Mouse (Mus musculus) lung, embryonic 16.5 days (tissue): Measurements from ENCODE around the gene Syt13. TPM values are rescaled to one million over a fixed set of nuclear protein-coding genes. Genes with fewer than 3 reads are reported as not detected.
A peak's percentile ranks its signal among the peaks of the same experiment; 100 is the strongest.

Experiments
- ATAC-seq: fragments of 200-750 bp; cut with Nextera tagmentation; 2 replicates; pipeline ENCODE4 v1.8.0; 2017; ENCODE audit warnings: low read depth, mild to moderate bottlenecking, moderate library complexity
- H3K27ac ChIP-seq: fragments of 300-500 bp; sonication (generic); 2 replicates; pipeline ENCODE4 v1.5.1; 2014; ENCODE audit warnings: mild to moderate bottlenecking, control low read depth, low read length
- H3K27me3 ChIP-seq: fragments of 300-500 bp; sonication (generic); 2 replicates; pipeline ENCODE4 v1.6.1; 2014; ENCODE audit warnings: low read depth, low read length, mixed read lengths; ENCODE audit not compliant: control insufficient read depth, insufficient read depth
- H3K36me3 ChIP-seq: fragments of 300-500 bp; sonication (generic); 2 replicates; pipeline ENCODE4 v1.6.1; 2014; ENCODE audit warnings: low read length; ENCODE audit not compliant: control insufficient read depth, insufficient read depth
- H3K4me1 ChIP-seq: fragments of 300-500 bp; sonication (generic); replicated peaks from 2 replicates; pipeline ENCODE4 v1.6.1; 2014; ENCODE audit warnings: low read length, mixed read lengths; ENCODE audit not compliant: control insufficient read depth, insufficient read depth
- H3K4me2 ChIP-seq: fragments of 300-500 bp; sonication (generic); 2 replicates; pipeline ENCODE4 v1.6.1; 2014; ENCODE audit warnings: low read depth, low read length, control low read depth
- H3K4me3 ChIP-seq: fragments of 300-500 bp; sonication (generic); 2 replicates; pipeline ENCODE4 v1.5.1; 2014; ENCODE audit warnings: mild to moderate bottlenecking, low read length, control low read depth
- H3K9ac ChIP-seq: fragments of 300-500 bp; sonication (generic); 2 replicates; pipeline ENCODE4 v1.6.1; 2014; ENCODE audit warnings: low read length, control low read depth
- H3K9me3 ChIP-seq: fragments of 300-500 bp; sonication (generic); 2 replicates; pipeline ENCODE4 v1.6.1; 2016; ENCODE audit warnings: low read length; ENCODE audit not compliant: control insufficient read depth
- WGBS: fragments of 180-500 bp; shearing (Covaris S2); extraction: QIAGEN DNeasy Blood & Tissue Kit; methylation state at CpG from one replicate; pipeline ENCODE4 v1.1.7; 2014; 5-methylcytosine and 5-hydroxymethylcytosine counted together
- polyA plus RNA-seq: library from polyadenylated mRNA; unstranded; fragments of >200 nt; fragmentation: Nextera tagmentation; extraction: Ambion mirVana; gene quantifications from 2 replicates; pipeline ENCODE4 v1.2.1, GENCODE M21; 2015

Gene Syt13
- polyA plus RNA-seq, 1 experiment from 2014 or later, result 3.4 TPM

GRCm38 (mm10) chr2:92971069-92971468, 56.2 kb downstream of the Syt13 start:
- H3K4me3 ChIP-seq, result no peak overlapping the region
- peaks cover 35% of the 10 kb centered on the region for H3K36me3 ChIP-seq
- H3K4me1 ChIP-seq, result peaks cover 21% of the 10 kb centered on the region
- no peak for ATAC-seq
- no peaks in the 10 kb centered on the region for H3K9me3 ChIP-seq
- no peak overlapping the region for H3K4me2 ChIP-seq
- no peaks in the 10 kb centered on the region for H3K27me3 ChIP-seq
- no peak overlapping the region for H3K27ac ChIP-seq
- H3K9ac ChIP-seq, result no peak overlapping the region
- 72% methylated on average over 9 of the region's 9 CpGs for WGBS

DNA sequence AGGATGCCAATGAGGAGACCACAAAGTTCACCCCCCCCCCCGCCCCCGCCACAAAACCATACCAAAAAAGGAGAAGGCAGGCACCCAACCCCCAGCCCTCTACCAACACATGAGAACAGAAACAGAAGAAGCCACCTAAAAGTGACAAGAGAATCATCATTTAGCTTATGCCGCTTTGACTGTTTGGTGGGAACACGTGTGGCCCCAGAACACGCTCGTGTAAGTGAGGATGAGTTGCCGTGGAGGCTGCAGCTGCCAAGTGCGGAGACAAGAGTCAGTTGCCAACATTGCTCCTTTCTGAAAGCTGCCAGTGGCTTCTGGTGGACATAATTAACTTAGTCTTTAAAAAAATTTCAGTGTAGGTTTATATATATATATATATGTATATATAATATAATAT, 56.6 kb downstream of the Syt13 start:
- Histone ChIP-seq H3K9me3 (no peaks in the 10 kb centered on the region), H3K36me3 (peaks cover 39% of the 10 kb centered on the region), H3K27me3 (no peaks in the 10 kb centered on the region), H3K4me2 (no peak overlapping the region), H3K27ac (no peak overlapping the region), H3K4me3 (no peak overlapping the region), H3K4me1 (peaks cover 16% of the 10 kb centered on the region), H3K9ac (no peak overlapping the region)
- no peak for ATAC-seq
- WGBS, result 77% methylated on average over 8 of the region's 8 CpGs

DNA sequence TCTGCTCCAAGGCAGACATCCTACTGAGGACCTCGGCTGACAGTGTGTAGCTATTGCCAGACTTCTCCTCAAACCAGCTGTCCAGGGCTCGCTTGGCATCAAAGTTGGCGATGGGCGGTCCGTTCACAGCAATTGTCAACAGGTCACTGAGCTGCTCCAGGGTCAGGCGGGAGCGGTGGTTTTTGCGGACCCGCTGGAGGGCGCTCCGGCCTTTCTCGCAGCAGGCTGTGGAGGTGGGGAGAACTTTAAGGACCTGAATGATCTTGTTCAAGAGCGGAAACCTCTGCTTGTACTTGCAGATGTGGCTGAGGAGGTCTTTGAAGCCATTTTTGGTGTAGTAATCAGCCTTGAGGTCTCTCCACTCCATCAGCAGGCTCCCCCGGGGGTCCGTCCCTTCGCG, 57.2 kb downstream of the Syt13 start:
- no peak overlapping the region for H3K4me2 ChIP-seq
- H3K27ac ChIP-seq, result no peak overlapping the region
- H3K4me1 ChIP-seq, result peaks cover 14% of the 10 kb centered on the region
- no peak for ATAC-seq
- H3K36me3 ChIP-seq, result peaks cover 40% of the 10 kb centered on the region
- no peaks in the 10 kb centered on the region for H3K27me3 ChIP-seq
- H3K9me3 ChIP-seq, result no peaks in the 10 kb centered on the region
- no peak overlapping the region for H3K4me3 ChIP-seq
- H3K9ac ChIP-seq, result no peak overlapping the region
- 88% methylated on average over 17 of the region's 17 CpGs for WGBS

DNA sequence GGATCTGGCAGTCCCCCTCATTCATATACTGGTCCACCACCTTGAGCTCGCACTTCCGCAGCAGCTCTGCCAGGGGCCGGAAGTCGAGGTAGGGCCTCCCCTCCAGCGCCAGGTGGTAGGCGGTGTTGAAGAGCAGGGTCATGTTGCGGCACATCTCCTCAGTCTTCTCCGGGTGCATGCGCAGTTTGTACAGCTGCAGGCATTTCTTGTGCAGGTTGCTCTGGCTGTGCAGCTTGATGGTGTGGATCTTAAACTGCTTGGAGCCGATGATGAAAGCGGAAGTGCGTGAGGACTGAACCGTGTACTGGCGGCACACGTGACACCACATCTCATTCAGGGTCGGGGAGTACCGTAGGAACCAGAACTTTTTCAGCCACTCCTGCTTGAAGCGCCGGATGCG, 58.7 kb downstream of the Syt13 start:
- no peak overlapping the region for H3K9ac ChIP-seq
- peaks cover 45% of the 10 kb centered on the region for H3K36me3 ChIP-seq
- no peak for ATAC-seq
- no peaks in the 10 kb centered on the region for H3K9me3 ChIP-seq
- no peak overlapping the region for H3K4me2 ChIP-seq
- H3K27ac ChIP-seq, result no peak overlapping the region
- no peaks in the 10 kb centered on the region for H3K27me3 ChIP-seq
- WGBS, result 92% methylated on average over 20 of the region's 20 CpGs
- H3K4me1 ChIP-seq, result peaks cover 3% of the 10 kb centered on the region; the same call in 1 of the 2 replicates
- H3K4me3 ChIP-seq, result no peak overlapping the region

DNA sequence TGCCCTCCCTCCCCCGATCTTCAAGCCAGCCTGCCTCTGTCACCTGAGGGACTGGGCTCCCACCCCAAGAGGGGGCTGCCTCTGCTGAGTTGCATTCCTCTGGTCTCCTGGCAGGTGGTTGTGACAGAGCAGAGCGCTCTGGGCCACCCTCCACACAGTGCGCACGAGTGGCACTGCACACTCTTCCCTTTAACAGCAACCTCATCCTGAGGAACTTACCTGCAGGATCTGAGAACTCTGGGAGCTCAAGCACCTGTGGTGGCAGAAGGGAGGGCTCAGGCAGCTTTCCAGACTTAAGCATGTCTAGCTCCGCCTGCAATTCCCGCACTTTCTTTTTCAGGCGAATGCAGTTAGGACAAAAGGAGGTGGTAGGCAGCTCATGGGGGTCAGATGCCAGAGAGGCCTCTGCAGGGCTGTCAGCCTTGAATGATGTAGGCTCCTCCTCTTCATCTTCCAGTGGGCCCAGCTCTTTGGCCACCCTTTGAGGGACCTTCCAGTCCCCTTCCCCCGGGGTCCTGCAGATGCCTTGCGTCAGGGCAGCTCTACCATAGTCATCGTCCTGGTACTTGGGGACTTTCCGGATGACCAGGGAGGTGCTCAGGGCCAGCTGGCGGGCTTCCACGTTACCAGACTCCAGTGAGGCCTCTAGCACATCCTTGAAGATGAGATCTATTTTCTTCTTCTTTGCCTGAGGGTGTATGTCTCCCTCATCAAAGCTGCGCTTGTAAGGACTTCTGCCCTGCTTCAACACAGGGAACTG, 60.3 kb downstream of the Syt13 start:
- Histone ChIP-seq H3K27me3 (no peaks in the 10 kb centered on the region), H3K4me1 (no peaks in the 10 kb centered on the region; the same call in 1 of the 2 replicates), H3K36me3 (peaks cover 56% of the 10 kb centered on the region), H3K4me3 (no peak overlapping the region), H3K27ac (peak overlapping the region; percentile 47), H3K4me2 (no peak overlapping the region), H3K9me3 (no peaks in the 10 kb centered on the region), H3K9ac (no peak overlapping the region)
- WGBS, result 68% methylated on average over 14 of the region's 14 CpGs
- peak; percentile 74 for ATAC-seq

DNA sequence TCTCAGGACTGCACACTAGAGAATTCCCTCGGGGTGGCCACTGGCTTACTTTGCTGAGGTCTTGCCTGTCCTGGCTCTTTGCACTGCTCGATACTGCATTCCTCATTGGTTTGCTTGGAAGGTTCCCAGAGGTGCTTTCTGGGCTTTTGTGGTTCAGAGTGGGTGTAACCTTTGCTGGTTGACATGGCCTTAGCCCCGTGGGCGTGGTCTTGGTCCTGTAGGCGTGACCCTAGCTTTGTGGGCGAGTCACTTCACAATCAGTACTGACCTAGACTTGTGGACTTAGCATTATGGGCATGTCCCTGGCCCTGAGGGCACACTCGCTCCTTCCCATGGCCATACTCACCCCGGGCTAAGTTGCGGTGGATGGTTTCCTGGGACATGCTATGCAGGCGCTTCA, 65.3 kb downstream of the Syt13 start:
- WGBS, result 89% methylated on average over 10 of the region's 10 CpGs
- peaks cover 5% of the 10 kb centered on the region; the same call in 1 of the 2 replicates for H3K4me1 ChIP-seq
- peaks cover 27% of the 10 kb centered on the region for H3K36me3 ChIP-seq
- no peaks in the 10 kb centered on the region for H3K27me3 ChIP-seq
- H3K4me2 ChIP-seq, result no peak overlapping the region
- no peak for ATAC-seq
- no peak overlapping the region for H3K4me3 ChIP-seq
- no peaks in the 10 kb centered on the region for H3K9me3 ChIP-seq
- no peak overlapping the region for H3K9ac ChIP-seq
- H3K27ac ChIP-seq, result no peak overlapping the region

GRCm38 (mm10) chr2:92982591-92983272, 67.8 kb downstream of the Syt13 start:
- Histone ChIP-seq H3K36me3 (peaks cover 24% of the 10 kb centered on the region), H3K9me3 (no peaks in the 10 kb centered on the region), H3K9ac (no peak overlapping the region), H3K27ac (peak overlapping the region; percentile 9; the same call in 1 of the 2 replicates), H3K4me1 (peaks cover 20% of the 10 kb centered on the region), H3K4me2 (no peak overlapping the region), H3K4me3 (no peak overlapping the region), H3K27me3 (no peaks in the 10 kb centered on the region)
- 48% methylated on average over 8 of the region's 8 CpGs for WGBS
- peak; percentile 29; the same call in 1 of the 2 replicates for ATAC-seq

DNA sequence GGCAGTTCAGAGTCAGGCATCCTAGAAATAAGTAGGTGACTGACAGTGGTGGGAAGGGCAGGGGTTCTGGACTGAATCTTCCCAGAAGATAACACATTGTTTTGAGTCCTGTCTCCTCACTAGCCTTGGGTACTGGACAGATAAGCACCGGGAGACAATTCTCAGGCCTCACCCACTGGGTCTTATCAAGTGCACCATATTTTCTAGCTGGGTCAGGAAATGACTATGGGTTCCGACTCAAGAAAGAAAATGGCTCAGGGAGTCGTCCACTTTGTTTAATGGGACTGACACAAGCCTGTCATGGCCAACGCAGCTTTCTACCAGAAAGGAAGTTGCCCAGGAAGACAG, 68.3 kb downstream of the Syt13 start:
- peak overlapping the region; percentile 9; the same call in 1 of the 2 replicates for H3K27ac ChIP-seq
- H3K4me2 ChIP-seq, result no peak overlapping the region
- no peaks in the 10 kb centered on the region for H3K27me3 ChIP-seq
- 49% methylated on average over 4 of the region's 4 CpGs for WGBS
- H3K36me3 ChIP-seq, result peaks cover 22% of the 10 kb centered on the region
- H3K9me3 ChIP-seq, result no peaks in the 10 kb centered on the region
- no peak overlapping the region for H3K9ac ChIP-seq
- peaks cover 24% of the 10 kb centered on the region for H3K4me1 ChIP-seq
- no peak for ATAC-seq
- no peak overlapping the region for H3K4me3 ChIP-seq

GRCm38 (mm10) chr2:92984321-92985108, 69.6 kb downstream of the Syt13 start:
- WGBS, result 77% methylated on average over 7 of the region's 7 CpGs
- Histone ChIP-seq H3K36me3 (peaks cover 18% of the 10 kb centered on the region), H3K4me2 (no peak overlapping the region), H3K4me3 (no peak overlapping the region), H3K9ac (no peak overlapping the region), H3K4me1 (peaks cover 32% of the 10 kb centered on the region), H3K27ac (no peak overlapping the region), H3K27me3 (no peaks in the 10 kb centered on the region), H3K9me3 (no peaks in the 10 kb centered on the region)
- no peak for ATAC-seq
